Mouse (Mus musculus): ENCODE measurements around the gene Ttc33.

DNA sequence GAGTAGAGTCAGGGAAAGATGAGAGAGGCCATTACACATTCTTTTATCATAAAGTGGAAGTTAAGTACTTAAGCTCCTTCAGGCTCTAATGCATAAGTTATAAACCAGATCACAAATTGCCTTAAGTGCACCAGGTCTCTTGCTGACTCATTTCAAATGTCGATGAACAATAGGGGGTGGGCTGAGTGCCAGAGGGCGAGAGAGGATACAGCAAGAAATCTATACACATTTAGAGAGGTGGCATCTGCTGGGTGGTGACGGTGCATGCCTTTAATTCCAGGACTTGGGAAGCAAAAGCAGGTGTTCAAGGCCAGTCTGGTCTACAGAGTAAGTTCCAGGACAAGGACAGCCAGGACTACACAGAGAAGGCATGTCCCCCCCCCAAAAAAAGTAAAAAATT lies 80.8 kb downstream of the Ttc33 start:
- TF ChIP-seq CTCF (IDR thresholded peaks at IDR 0.05; ENCODE audit: low read depth) (no peak), EP300 (IDR thresholded peaks at IDR 0.05; ENCODE audit: low read depth) (no peak)

Measured in heart, postnatal 0 days (tissue).